Mouse (Mus musculus): ENCODE results near the gene Jade3. TPM values are rescaled to one million over a fixed set of nuclear protein-coding genes. Genes with fewer than 3 reads are reported as not detected.
"Not testable (repeated sequence)": the region's sequence is repeated elsewhere in the genome, so short reads cannot be mapped to it uniquely, and the experiment has no call there.

Gene Jade3
- 1 to 10 TPM; 7.6 to 8.1 TPM for total RNA-seq (2021)
- long read RNA-seq, partial matches to known transcripts = 1 of 2 reads
- long read RNA-seq, other reads (novel, unspliced or antisense) = 1 of 2 reads

- DNase-seq (ENCODE audit: low spot score in 2 of 2) = peak; percentile 46 to 67
Observed at GRCm38 (mm10) chrX:20425140-20425838, at the start of gene Jade3. Gene Jade3 (plus strand): TSS chrX:20425688.

GRCm38 (mm10) chrX:20379347-20380014, 46.0 kb upstream of the Jade3 start:
- no peak for DNase-seq (ENCODE audit: low spot score in 2 of 2)

- no peak for DNase-seq (ENCODE audit: low spot score in 2 of 2)
Observed at GRCm38 (mm10) chrX:20382260-20382659, 43.2 kb upstream of the Jade3 start.

GRCm38 (mm10) chrX:20387006-20387405, 38.5 kb upstream of the Jade3 start:
- DNase-seq (ENCODE audit: low spot score in 2 of 2) = no peak

- DNase-seq (ENCODE audit: low spot score in 2 of 2) = not testable (repeated sequence)
Observed at GRCm38 (mm10) chrX:20391964-20392363, 33.5 kb upstream of the Jade3 start.

- no peak for DNase-seq (ENCODE audit: low spot score in 2 of 2)
Observed at GRCm38 (mm10) chrX:20392942-20393341, 32.5 kb upstream of the Jade3 start.

GRCm38 (mm10) chrX:20404068-20404467, 21.4 kb upstream of the Jade3 start:
- no peak for DNase-seq (ENCODE audit: low spot score in 2 of 2)

- no peak for DNase-seq (ENCODE audit: low spot score in 2 of 2)
Observed at GRCm38 (mm10) chrX:20406909-20407308, 18.6 kb upstream of the Jade3 start.

- DNase-seq (ENCODE audit: low spot score in 2 of 2) = no peak
Observed at GRCm38 (mm10) chrX:20407676-20408075, 17.8 kb upstream of the Jade3 start.

GRCm38 (mm10) chrX:20411382-20411781, 14.1 kb upstream of the Jade3 start:
- DNase-seq (ENCODE audit: low spot score in 2 of 2) = no peak

- DNase-seq (ENCODE audit: low spot score in 2 of 2) = no peak
Observed at GRCm38 (mm10) chrX:20412221-20412620, 13.3 kb upstream of the Jade3 start.

GRCm38 (mm10) chrX:20414885-20415622, 10.4 kb upstream of the Jade3 start:
- peak; percentile 24 to 39 for DNase-seq (ENCODE audit: low spot score in 2 of 2)

GRCm38 (mm10) chrX:20418461-20418860, 7.0 kb upstream of the Jade3 start:
- no peak for DNase-seq (ENCODE audit: low spot score in 2 of 2)

GRCm38 (mm10) chrX:20419536-20419935, 6.0 kb upstream of the Jade3 start:
- no peak for DNase-seq (ENCODE audit: low spot score in 2 of 2)

- peak; percentile 18 to 32 for DNase-seq (ENCODE audit: low spot score in 2 of 2)
Observed at GRCm38 (mm10) chrX:20425839-20426449, 456 bp downstream of the Jade3 start.

GRCm38 (mm10) chrX:20483213-20483612, 57.7 kb downstream of the Jade3 start:
- DNase-seq (ENCODE audit: low spot score in 2 of 2) = no peak

- no peak for DNase-seq (ENCODE audit: low spot score in 2 of 2)
Observed at GRCm38 (mm10) chrX:20497682-20498081, 72.2 kb downstream of the Jade3 start.

- DNase-seq (ENCODE audit: low spot score in 2 of 2) = no peak
Observed at GRCm38 (mm10) chrX:20520290-20520939, 94.9 kb downstream of the Jade3 start.

- DNase-seq (ENCODE audit: low spot score in 2 of 2) = no peak
Observed at GRCm38 (mm10) chrX:20521578-20521977, 96.1 kb downstream of the Jade3 start.

- DNase-seq (ENCODE audit: low spot score in 2 of 2) = no peak
Observed at GRCm38 (mm10) chrX:20532621-20533020, 107.1 kb downstream of the Jade3 start.

- no peak for DNase-seq (ENCODE audit: low spot score in 2 of 2)
Observed at GRCm38 (mm10) chrX:20543867-20544266, 118.4 kb downstream of the Jade3 start.
